9 mouse cellular contexts compared by ENCODE assay signal in the genomic region with DNA sequence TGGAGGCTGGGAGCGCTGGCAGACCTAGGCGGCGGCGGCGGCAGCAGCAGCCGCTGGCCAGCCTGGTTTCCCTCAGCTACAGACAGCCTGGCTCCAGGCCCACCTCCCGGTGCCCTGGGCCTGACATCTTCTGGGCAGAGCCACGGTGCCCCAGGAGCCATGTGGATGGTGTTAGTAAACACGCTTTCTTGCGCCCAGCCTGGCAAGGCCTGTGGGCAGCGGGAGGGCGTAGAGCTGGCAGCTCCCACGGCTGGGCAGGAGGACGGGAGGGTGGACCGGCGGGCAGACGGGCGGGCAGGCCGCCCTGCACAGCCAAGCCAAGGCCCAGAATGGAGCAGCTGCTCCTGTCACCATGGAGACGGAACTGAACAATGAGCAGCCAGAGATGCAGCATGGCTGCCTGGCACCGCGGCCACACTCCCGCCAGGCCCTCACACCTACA. TPM values are rescaled to one million over a fixed set of nuclear protein-coding genes. Genes with fewer than 3 reads are reported as not detected.
A peak's percentile ranks its signal among the peaks of the same experiment; 100 is the strongest.
DNase-seq lines count a peak whose midpoint lies in the region; ATAC-seq lines count a peak whose summit lies in the region.
"Had no signal": no experiment of that assay in that cellular context is flagged by ENCODE, and none has a peak within 500 bp of the region (broad histone marks: within the 10 kb centered on the region; RNA-seq: fewer than 3 reads in every experiment).

No protein-coding gene starts in this region.

- H3K27ac ChIP-seq in hindbrain, embryonic 16.5 days (ENCODE audit: low read depth, low read length), result peak overlapping the region; percentile 64

- H3K4me1 ChIP-seq in hindbrain, embryonic 16.5 days (ENCODE audit: control insufficient read depth, insufficient read depth, low read depth, low read length), result peaks cover 20% of the 10 kb centered on the region

- peak; percentile 84 for DNase-seq in ZHBTc4 (ENCODE audit: low read depth, low spot score)
- peak; percentile 90 for DNase-seq in embryo, embryonic 10 days (ENCODE audit: low spot score)
- peak; percentile 84 for DNase-seq in gastrocnemius, postnatal 10 days
- DNase-seq in left cerebral cortex, adult 11 months (ENCODE audit: low spot score), result peak; percentile 80
- peak; percentile 60 to 83 for DNase-seq in lung, postnatal 4 days
- DNase-seq in right cerebral cortex, postnatal 25 days, result peak; percentile 80

- H3K9me3 ChIP-seq in hindbrain, embryonic 16.5 days (ENCODE audit: control insufficient read depth, low read length), result no peaks in the 10 kb centered on the region

- WGBS in hindbrain, embryonic 16.5 days, result under 1% methylated on average over 23 of the region's 23 CpGs

- no peaks in the 10 kb centered on the region for H3K36me3 ChIP-seq in hindbrain, embryonic 16.5 days (ENCODE audit: control insufficient read depth, insufficient read depth, low read length)

- no peaks in the 10 kb centered on the region for H3K27me3 ChIP-seq in hindbrain, embryonic 16.5 days (replicated peaks; ENCODE audit: control insufficient read depth, insufficient read depth, low read length)

- peak overlapping the region; percentile 50 for H3K9ac ChIP-seq in hindbrain, embryonic 16.5 days (ENCODE audit: low read depth, low read length)

- peak; percentile 98 for ATAC-seq in hindbrain, embryonic 16.5 days
- no peak for ATAC-seq in monocyte, adult 5-6 weeks (replicated peaks; ENCODE audit: insufficient number of reproducible peaks, low FRiP score, low TSS enrichment, poor library complexity, severe bottlenecking)

- peak overlapping the region; percentile 18 for H3K4me2 ChIP-seq in hindbrain, embryonic 16.5 days (ENCODE audit: low read length)

- H3K4me3 ChIP-seq in hindbrain, embryonic 16.5 days (ENCODE audit: low read length), result no peak overlapping the region; the same call in 1 of the 2 replicates

RNA-seq across cellular contexts. Expression of a gene that starts 37.2 kb away (rescaled TPM):
- total RNA-seq in gastrocnemius, postnatal 10 days (2021), result 1 to 10 TPM; 2.3 to 4.1 TPM
- 56.9 and 63.5 TPM in 2 replicates for polyA plus RNA-seq in hindbrain, embryonic 16.5 days (2015; fragmentation: Nextera tagmentation; extraction: Ambion mirVana)
- total RNA-seq in monocyte, adult 5-6 weeks (2017), result not detected in 3 replicates
- total RNA-seq: MEL had no signal
